Mouse (Mus musculus) ES-Bruce4 (cell line): ENCODE measurements around the gene Iqce.

Experiments used
- CTCF ChIP-seq: IDR thresholded peaks from one replicate; pipeline ENCODE4 v1.8.1; 2011; ENCODE audit warnings: low read depth, low read length
- EP300 ChIP-seq: IDR thresholded peaks from 2 replicates; pipeline ENCODE4 v1.6.1; 2011; ENCODE audit warnings: low read depth, low read length; ENCODE audit not compliant: insufficient read depth

GRCm38 (mm10) chr5:140637989-140638388, 64.2 kb downstream of the Iqce start:
- TF ChIP-seq CTCF (no peak), EP300 (no peak)
